Mouse (Mus musculus) kidney, embryonic 16.5 days (tissue): ENCODE data around the gene Sptan1. TPM values are rescaled to one million over a fixed set of nuclear protein-coding genes. Genes with fewer than 3 reads are reported as not detected.

Experiments
- ATAC-seq: fragments of 200-750 bp; cut with Nextera tagmentation; 2 replicates; pipeline ENCODE4 v1.8.0; 2017; ENCODE audit warnings: moderate TSS enrichment; ENCODE audit not compliant: low FRiP score, low TSS enrichment
- H3K27ac ChIP-seq: fragments of 300-500 bp; sonication (generic); 2 replicates; pipeline ENCODE4 v1.5.1; 2014; ENCODE audit warnings: low read length
- H3K27me3 ChIP-seq: fragments of 300-500 bp; sonication (generic); 2 replicates; pipeline ENCODE4 v1.6.1; 2014; ENCODE audit warnings: low read length, control low read depth, mixed read lengths; ENCODE audit not compliant: insufficient read depth
- H3K36me3 ChIP-seq: fragments of 300-500 bp; sonication (generic); 2 replicates; pipeline ENCODE4 v1.6.1; 2014; ENCODE audit warnings: low read length, control low read depth, mixed read lengths; ENCODE audit not compliant: insufficient read depth
- H3K4me1 ChIP-seq: fragments of 300-500 bp; sonication (generic); 2 replicates; pipeline ENCODE4 v1.6.1; 2014; ENCODE audit warnings: low read length, control low read depth, mixed read lengths; ENCODE audit not compliant: insufficient read depth
- H3K4me2 ChIP-seq: fragments of 300-500 bp; sonication (generic); replicated peaks from 2 replicates; pipeline ENCODE4 v1.6.1; 2014; ENCODE audit warnings: low read depth, low read length
- H3K4me3 ChIP-seq: fragments of 300-500 bp; sonication (generic); 2 replicates; pipeline ENCODE4 v1.5.1; 2014; ENCODE audit warnings: mild to moderate bottlenecking, low read length
- H3K9ac ChIP-seq: fragments of 300-500 bp; sonication (generic); replicated peaks from 2 replicates; pipeline ENCODE4 v1.6.1; 2014; ENCODE audit warnings: low read length
- H3K9me3 ChIP-seq: fragments of 300-500 bp; sonication (generic); 2 replicates; pipeline ENCODE4 v1.6.1; 2016; ENCODE audit warnings: low read length, control low read depth
- WGBS: fragments of 180-500 bp; shearing (Covaris S2); extraction: QIAGEN DNeasy Blood & Tissue Kit; methylation state at CpG from one replicate; pipeline ENCODE4 v1.1.7; 2014; 5-methylcytosine and 5-hydroxymethylcytosine counted together
- polyA plus RNA-seq: library from polyadenylated mRNA; unstranded; fragments of >200 nt; fragmentation: Nextera tagmentation; extraction: Ambion mirVana; gene quantifications from 2 replicates; pipeline ENCODE4 v1.2.1, GENCODE M21; 2015

Sptan1 gene
- 102 and 109 TPM in 2 replicates for polyA plus RNA-seq

DNA sequence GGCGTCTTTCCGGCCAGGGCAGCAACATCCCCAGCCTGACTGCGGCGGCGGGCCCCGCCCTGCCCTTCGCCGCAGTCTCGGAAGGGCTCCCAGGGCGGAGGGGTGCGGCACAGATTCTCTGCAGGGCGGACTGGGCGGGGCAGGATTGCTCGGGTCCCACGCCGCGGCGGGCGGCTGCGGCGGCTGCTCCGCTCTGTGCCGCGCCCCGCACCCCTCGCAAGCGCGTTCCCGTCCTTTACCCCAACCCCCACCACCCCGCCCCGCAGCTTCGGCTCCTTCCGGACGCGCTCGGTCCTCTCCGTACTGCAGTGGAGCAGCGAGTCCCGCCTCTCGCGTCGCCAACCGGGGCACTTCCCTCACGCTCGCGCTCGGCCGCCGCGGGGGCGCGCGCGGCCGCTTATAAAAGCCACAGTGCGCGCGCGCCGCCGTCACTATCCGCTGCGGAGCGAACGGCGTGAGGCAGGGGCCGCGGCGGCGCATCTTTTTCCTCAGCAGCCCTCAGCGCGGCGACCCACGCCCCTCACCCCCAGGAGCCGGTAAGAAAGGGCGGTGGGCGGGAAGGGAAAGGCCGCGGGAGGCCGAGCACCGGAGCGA lies at the start of gene Sptan1:
Sptan1 (plus strand) TSS at position 311 of the 594 bp plus-strand sequence.
- 0% methylated on average over 63 of the region's 82 CpGs for WGBS
- H3K9ac ChIP-seq, result peak within 1 kb of the TSS; percentile 99
- peaks cover 10% of the 10 kb centered on the region for H3K36me3 ChIP-seq
- H3K4me2 ChIP-seq, result peak within 1 kb of the TSS; percentile 70
- peak; percentile 99 for ATAC-seq
- peaks cover 37% of the 10 kb centered on the region for H3K4me1 ChIP-seq
- no peaks in the 10 kb centered on the region for H3K27me3 ChIP-seq
- H3K4me3 ChIP-seq, result peak within 1 kb of the TSS; percentile 94
- no peaks in the 10 kb centered on the region for H3K9me3 ChIP-seq
- peak within 1 kb of the TSS; percentile 91 for H3K27ac ChIP-seq

DNA sequence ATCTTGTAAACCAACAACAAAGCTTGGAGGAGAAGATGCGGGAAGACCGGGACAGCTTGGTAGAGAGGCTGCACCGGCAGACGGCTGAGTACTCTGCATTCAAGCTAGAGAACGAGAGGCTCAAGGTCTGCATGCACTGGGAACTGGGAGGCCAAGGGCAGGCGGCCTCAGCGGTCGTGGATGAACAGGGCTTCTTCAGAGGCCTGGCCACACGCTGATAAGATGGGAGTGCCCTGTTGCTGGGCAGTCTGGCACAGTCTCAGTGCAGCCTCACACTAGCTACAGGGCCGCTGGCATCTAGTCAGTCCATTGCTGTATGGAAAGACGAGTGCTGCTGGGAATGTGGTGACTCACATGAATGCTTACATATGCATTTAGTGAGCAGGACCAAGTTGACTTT lies 47.7 kb upstream of the Sptan1 start:
- Histone ChIP-seq H3K27me3 (no peaks in the 10 kb centered on the region), H3K36me3 (peaks cover 56% of the 10 kb centered on the region), H3K4me3 (no peak overlapping the region), H3K9ac (no peak overlapping the region), H3K27ac (no peak overlapping the region), H3K4me2 (no peak overlapping the region), H3K4me1 (0 out of 2 replicates have a peak, but pooled peaks cover 4% of the 10 kb centered on the region), H3K9me3 (no peaks in the 10 kb centered on the region)
- no peak for ATAC-seq
- 88% methylated on average over 11 of the region's 11 CpGs for WGBS

DNA sequence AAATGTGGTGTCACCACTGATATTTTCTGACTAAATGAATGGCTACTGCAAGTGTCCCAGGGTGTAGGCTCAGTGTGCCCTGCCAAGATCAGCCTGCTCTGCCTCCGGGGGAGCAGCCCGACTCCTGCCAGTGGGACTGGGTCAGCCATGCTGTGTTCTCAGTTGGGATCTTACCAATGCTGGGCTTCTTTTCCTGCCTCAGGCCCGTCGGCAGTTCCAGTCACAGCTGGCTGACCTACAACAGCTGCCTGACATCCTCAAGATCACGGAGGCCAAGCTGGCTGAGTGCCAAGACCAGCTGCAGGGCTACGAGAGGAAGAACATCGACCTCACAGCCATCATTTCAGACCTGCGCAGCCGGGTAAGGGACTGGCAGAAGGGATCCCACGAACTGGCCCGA lies 43.3 kb upstream of the Sptan1 start:
- H3K27me3 ChIP-seq, result no peaks in the 10 kb centered on the region
- H3K4me3 ChIP-seq, result no peak overlapping the region
- 24% methylated on average over 11 of the region's 11 CpGs for WGBS
- H3K9me3 ChIP-seq, result no peaks in the 10 kb centered on the region
- no peak overlapping the region for H3K4me2 ChIP-seq
- H3K36me3 ChIP-seq, result peaks cover 65% of the 10 kb centered on the region
- H3K9ac ChIP-seq, result no peak overlapping the region
- 0 out of 2 replicates have a peak, but pooled peaks cover 4% of the 10 kb centered on the region for H3K4me1 ChIP-seq
- no peak overlapping the region for H3K27ac ChIP-seq
- no peak for ATAC-seq

DNA sequence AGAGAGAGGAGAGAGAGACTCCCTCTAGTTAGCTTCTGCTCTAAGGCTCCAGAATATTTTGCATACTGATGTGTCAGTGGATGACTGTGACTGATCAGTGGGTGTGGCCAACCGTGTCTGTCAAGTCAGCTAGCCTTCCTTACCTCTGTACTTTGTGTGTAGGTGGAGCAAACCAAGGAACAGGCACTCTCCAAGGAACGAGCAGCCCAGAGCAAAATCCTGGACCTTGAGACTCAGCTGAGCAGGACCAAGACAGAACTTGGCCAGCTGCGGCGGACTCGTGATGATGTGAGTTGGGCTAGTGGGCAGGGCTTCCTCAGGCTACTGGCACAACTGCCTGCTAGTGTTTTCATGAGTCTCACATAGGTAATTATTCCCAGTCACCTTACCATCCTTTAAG lies 38.8 kb upstream of the Sptan1 start:
- Histone ChIP-seq H3K36me3 (peaks cover 77% of the 10 kb centered on the region), H3K4me1 (0 out of 2 replicates have a peak, but pooled peaks cover 4% of the 10 kb centered on the region), H3K27ac (no peak overlapping the region), H3K4me3 (no peak overlapping the region), H3K9me3 (no peaks in the 10 kb centered on the region), H3K27me3 (no peaks in the 10 kb centered on the region), H3K4me2 (no peak overlapping the region), H3K9ac (no peak overlapping the region)
- no peak for ATAC-seq
- WGBS, result 87% methylated on average over 5 of the region's 5 CpGs

DNA sequence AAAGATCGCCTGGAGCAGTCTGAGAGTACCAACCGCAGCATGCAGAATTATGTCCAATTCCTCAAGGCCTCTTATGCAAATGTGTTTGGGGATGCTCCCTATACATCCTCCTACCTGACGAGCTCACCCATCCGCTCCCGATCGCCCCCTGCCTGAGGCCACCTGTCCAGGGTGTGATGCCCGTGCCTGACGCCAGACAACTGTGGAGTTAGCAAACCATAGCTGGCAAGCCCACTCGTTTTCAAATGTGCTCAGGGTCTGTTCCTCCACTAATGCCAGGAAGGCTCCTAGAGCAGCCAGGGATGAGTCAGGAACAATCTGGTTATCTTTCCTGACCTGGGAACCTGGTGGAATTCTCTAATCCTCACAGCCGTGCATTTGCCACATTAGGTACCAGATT lies 34.9 kb upstream of the Sptan1 start:
- no peak for ATAC-seq
- Histone ChIP-seq H3K27me3 (no peaks in the 10 kb centered on the region), H3K4me1 (no peaks in the 10 kb centered on the region), H3K9me3 (no peaks in the 10 kb centered on the region), H3K27ac (no peak overlapping the region), H3K36me3 (peaks cover 46% of the 10 kb centered on the region), H3K4me3 (no peak overlapping the region), H3K9ac (no peak overlapping the region), H3K4me2 (no peak overlapping the region)
- 89% methylated on average over 10 of the region's 10 CpGs for WGBS

DNA sequence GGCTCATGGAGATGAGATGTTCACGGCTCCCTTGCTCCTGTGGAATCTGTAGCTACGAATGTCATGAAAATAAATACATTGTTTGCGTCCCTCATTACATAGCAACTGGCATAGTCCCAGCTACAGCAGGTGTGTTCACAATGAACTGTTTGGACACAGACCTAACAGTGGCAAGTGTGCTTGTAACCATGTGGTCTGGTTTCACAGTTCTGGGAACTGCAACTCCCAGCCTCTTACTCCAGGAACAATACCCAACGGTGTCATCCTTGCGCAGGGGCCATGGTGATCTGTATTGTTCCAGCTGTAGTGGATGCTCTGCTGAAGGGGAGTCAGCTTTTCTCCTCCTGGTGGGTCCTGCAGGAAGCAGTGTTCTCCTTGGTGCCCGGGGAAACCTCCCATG lies 34.2 kb upstream of the Sptan1 start:
- Histone ChIP-seq H3K4me3 (no peak overlapping the region), H3K27ac (no peak overlapping the region), H3K36me3 (peaks cover 39% of the 10 kb centered on the region), H3K4me1 (peaks cover 4% of the 10 kb centered on the region), H3K4me2 (no peak overlapping the region), H3K9ac (no peak overlapping the region), H3K27me3 (no peaks in the 10 kb centered on the region), H3K9me3 (no peaks in the 10 kb centered on the region)
- ATAC-seq, result no peak
- 91% methylated on average over 6 of the region's 6 CpGs for WGBS

DNA sequence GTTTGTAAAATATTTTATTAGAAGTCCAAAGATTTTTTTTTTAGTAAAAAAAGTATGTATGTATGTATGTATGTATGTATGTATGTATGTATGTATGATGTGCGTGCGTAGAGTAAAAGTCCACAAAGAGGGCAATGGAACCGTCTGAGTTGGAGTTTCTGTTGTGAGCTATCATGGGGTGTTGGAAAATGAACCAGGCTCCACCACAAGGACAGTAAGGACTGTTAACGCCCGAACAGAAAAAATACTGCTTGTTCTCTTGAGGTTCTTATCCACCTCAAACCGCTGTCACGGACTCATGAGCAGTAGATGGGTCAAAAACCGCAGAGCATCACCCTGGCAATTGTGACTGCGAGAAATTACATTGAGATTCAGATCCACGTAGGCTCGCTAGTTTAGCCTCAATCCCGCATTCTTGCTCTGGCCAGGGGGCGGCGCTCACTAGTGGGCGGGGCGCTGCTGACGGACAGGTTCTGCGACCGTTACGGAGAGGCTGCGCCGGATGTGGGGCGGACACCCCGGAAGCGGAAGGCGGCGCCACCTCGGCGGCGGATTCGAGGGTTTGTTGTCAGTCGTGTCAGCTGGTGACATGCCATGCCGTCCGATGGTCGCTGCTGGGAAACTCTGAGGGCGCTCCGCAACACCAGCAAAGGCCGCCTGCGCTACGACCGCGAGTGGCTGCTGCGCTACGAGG lies 30.3 kb upstream of the Sptan1 start, which contains the start of gene Gle1:
Gle1 (plus strand) TSS at position 521 of the 694 bp plus-strand sequence.
- H3K9ac ChIP-seq, result peak within 1 kb of the TSS; percentile 68
- WGBS, result 2% methylated on average over 44 of the region's 44 CpGs
- peaks cover 26% of the 10 kb centered on the region for H3K36me3 ChIP-seq

GRCm38 (mm10) chr2:29940073-29940472 lies 25.3 kb upstream of the Sptan1 start:
- Histone ChIP-seq H3K36me3 (peaks cover 53% of the 10 kb centered on the region), H3K4me3 (no peak overlapping the region), H3K27me3 (no peaks in the 10 kb centered on the region), H3K4me1 (peaks cover 9% of the 10 kb centered on the region), H3K4me2 (no peak overlapping the region), H3K9me3 (no peaks in the 10 kb centered on the region), H3K9ac (no peak overlapping the region), H3K27ac (no peak overlapping the region)
- ATAC-seq, result no peak
- 88% methylated on average over 9 of the region's 9 CpGs for WGBS

More for the DNA sequence above, 30.3 kb upstream of the Sptan1 start, which contains the start of gene Gle1:
- peaks cover 6% of the 10 kb centered on the region for H3K4me1 ChIP-seq
- H3K9me3 ChIP-seq, result no peaks in the 10 kb centered on the region
- peak; percentile 94 for ATAC-seq
- H3K4me3 ChIP-seq, result peak within 1 kb of the TSS; percentile 70
- H3K27me3 ChIP-seq, result no peaks in the 10 kb centered on the region
- H3K27ac ChIP-seq, result peak within 1 kb of the TSS; percentile 82
- peak within 1 kb of the TSS; percentile 66 for H3K4me2 ChIP-seq

DNA sequence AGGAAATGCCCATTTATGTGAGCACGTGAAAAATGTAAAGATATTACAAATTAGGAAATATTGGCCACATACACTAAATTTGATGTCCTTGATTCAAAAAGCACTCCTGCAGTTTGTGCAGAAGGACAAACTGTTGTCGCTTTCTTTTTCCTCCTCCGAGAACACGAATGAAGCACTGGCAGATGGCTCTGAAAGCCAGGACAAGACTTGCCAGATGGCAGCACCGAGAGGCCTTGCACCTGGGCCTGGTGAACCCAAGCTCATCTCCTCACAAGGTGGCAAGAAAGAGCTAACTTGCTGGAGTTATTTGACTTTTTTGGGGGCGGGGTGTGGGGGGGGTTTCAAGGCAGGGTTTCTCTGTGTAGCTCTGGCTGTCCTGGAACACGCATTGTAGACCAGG lies 24.5 kb upstream of the Sptan1 start:
- H3K4me2 ChIP-seq, result no peak overlapping the region
- no peaks in the 10 kb centered on the region for H3K9me3 ChIP-seq
- H3K27ac ChIP-seq, result no peak overlapping the region
- H3K27me3 ChIP-seq, result no peaks in the 10 kb centered on the region
- no peak for ATAC-seq
- peaks cover 9% of the 10 kb centered on the region for H3K4me1 ChIP-seq
- H3K9ac ChIP-seq, result no peak overlapping the region
- no peak overlapping the region for H3K4me3 ChIP-seq
- WGBS, result 94% methylated on average over 7 of the region's 7 CpGs
- H3K36me3 ChIP-seq, result peaks cover 59% of the 10 kb centered on the region

DNA sequence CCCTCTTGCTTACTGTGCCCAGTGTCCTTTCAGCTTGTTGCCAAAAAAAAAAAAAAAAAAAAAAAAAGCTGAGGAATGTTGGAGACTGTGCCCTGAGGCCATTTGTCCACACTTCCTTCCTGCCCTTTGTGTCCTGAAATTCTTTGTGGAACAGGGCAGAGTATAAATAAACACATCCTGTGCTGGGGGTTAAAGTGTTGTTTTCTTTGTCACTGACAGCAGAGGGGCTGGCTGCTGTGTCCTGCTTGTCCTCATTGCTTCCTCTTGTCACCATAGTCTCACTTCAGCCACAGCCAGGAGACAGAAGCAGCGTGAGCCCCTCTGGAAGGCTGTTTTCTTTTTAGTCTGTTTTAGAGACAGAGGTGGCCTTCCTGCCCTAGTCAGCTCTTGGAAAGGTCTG lies 20.6 kb upstream of the Sptan1 start:
- 12% methylated on average over 1 of the region's 1 CpGs for WGBS
- ATAC-seq, result peak; percentile 70
- Histone ChIP-seq H3K9ac (peak overlapping the region; percentile 22; the same call in 1 of the 2 replicates), H3K4me1 (0 out of 2 replicates have a peak, but pooled peaks cover 4% of the 10 kb centered on the region), H3K27me3 (no peaks in the 10 kb centered on the region), H3K36me3 (peaks cover 80% of the 10 kb centered on the region), H3K4me2 (0 out of 2 replicates have a peak overlapping the region, but pooled peaks have one; percentile 2), H3K27ac (peak overlapping the region; percentile 90), H3K9me3 (no peaks in the 10 kb centered on the region), H3K4me3 (no peak overlapping the region)
